In the genomic region with DNA sequence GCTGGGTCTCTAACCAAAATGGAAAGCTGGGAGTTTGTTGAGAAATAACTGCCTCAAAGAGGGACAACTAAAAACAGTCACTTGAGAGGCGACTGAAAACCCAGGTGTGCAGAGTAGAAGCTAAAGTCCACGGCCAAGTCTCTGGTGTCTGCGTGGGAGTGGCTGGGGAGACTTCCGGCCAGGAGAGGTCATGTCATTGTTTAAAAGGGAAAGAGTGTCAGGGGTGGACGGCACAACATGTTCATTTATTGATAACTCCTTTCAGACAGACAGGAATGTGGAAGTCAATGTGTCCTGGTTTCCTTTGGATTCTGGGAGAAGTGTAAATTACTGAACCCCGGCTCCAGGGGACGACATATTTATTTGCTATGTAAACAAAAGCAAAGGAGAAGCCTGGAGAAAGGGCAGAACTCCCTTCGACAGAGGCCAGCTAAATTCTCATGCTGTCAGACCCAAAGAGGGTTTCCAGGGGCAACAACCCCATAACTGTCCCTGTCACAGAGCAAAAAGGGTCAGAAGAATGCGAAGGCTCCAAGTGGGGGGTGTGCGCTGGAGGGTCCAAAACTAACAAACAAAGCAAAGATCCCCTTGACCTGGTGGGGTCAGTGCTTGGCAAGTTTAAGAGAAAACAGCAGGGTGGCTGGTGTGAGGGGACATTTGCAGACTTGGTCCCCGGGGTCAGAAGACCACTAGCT, we compare ENCODE assay signal across 14 mouse cellular contexts.
DNase-seq lines count a peak whose midpoint lies in the region; ATAC-seq lines count a peak whose summit lies in the region.
"Had no signal": no experiment of that assay in that cellular context is flagged by ENCODE, and none has a peak within 500 bp of the region (broad histone marks: within the 10 kb centered on the region; RNA-seq: fewer than 3 reads in every experiment).

No protein-coding gene starts in this region.

- ATAC-seq in hindbrain, embryonic 11.5 days (ENCODE audit: low FRiP score), result no peak
- ATAC-seq in hindbrain, embryonic 13.5 days (ENCODE audit: low FRiP score), result no peak
- ATAC-seq in midbrain, embryonic 16.5 days, result no peak
- ATAC-seq in forebrain, embryonic 14.5 days, result no peak
- no peak for ATAC-seq in forebrain, embryonic 15.5 days (replicated peaks)

- no peaks in the 10 kb centered on the region for H3K27me3 ChIP-seq in hindbrain, embryonic 11.5 days (ENCODE audit: control insufficient read depth, insufficient read depth, low read length)
- no peaks in the 10 kb centered on the region for H3K27me3 ChIP-seq in hindbrain, embryonic 13.5 days
- no peaks in the 10 kb centered on the region for H3K27me3 ChIP-seq in midbrain, embryonic 10.5 days (ENCODE audit: low read depth, poor library complexity, severe bottlenecking)
- no peaks in the 10 kb centered on the region for H3K27me3 ChIP-seq in midbrain, embryonic 16.5 days (ENCODE audit: control insufficient read depth, insufficient read depth, low read depth, low read length)
- no peaks in the 10 kb centered on the region for H3K27me3 ChIP-seq in forebrain, embryonic 14.5 days (replicated peaks; ENCODE audit: control insufficient read depth, insufficient read depth, low read length)
- H3K27me3 ChIP-seq in forebrain, embryonic 15.5 days, result no peaks in the 10 kb centered on the region
- H3K27me3 ChIP-seq: lung, embryonic 15.5 days; midbrain, embryonic 12.5 days; neural tube, embryonic 12.5 days had no signal

- 21% methylated on average over 11 of the region's 11 CpGs for WGBS in hindbrain, embryonic 11.5 days
- 16% methylated on average over 11 of the region's 11 CpGs for WGBS in hindbrain, embryonic 13.5 days
- 39% methylated on average over 11 of the region's 11 CpGs for WGBS in midbrain, embryonic 10.5 days
- WGBS in midbrain, embryonic 16.5 days, result 30% methylated on average over 11 of the region's 11 CpGs
- 67% methylated on average over 11 of the region's 11 CpGs for WGBS in forebrain, embryonic 14.5 days
- 61% methylated on average over 11 of the region's 11 CpGs for WGBS in forebrain, embryonic 15.5 days

- no peaks in the 10 kb centered on the region for H3K36me3 ChIP-seq in hindbrain, embryonic 11.5 days (ENCODE audit: control insufficient read depth, insufficient read depth, low read length)
- peaks cover 9% of the 10 kb centered on the region; the same call in 1 of the 2 replicates for H3K36me3 ChIP-seq in hindbrain, embryonic 13.5 days
- H3K36me3 ChIP-seq in midbrain, embryonic 10.5 days, result peaks cover 25% of the 10 kb centered on the region
- no peaks in the 10 kb centered on the region for H3K36me3 ChIP-seq in midbrain, embryonic 16.5 days (ENCODE audit: control insufficient read depth, insufficient read depth, low read length)
- H3K36me3 ChIP-seq in forebrain, embryonic 14.5 days (ENCODE audit: control insufficient read depth, insufficient read depth, low read length), result 0 out of 2 replicates have a peak, but pooled peaks cover 4% of the 10 kb centered on the region
- H3K36me3 ChIP-seq in forebrain, embryonic 15.5 days, result no peaks in the 10 kb centered on the region

- H3K9me3 ChIP-seq in hindbrain, embryonic 11.5 days (ENCODE audit: control insufficient read depth, low read length), result no peaks in the 10 kb centered on the region
- no peaks in the 10 kb centered on the region for H3K9me3 ChIP-seq in hindbrain, embryonic 13.5 days
- H3K9me3 ChIP-seq in midbrain, embryonic 10.5 days (replicated peaks), result no peaks in the 10 kb centered on the region
- H3K9me3 ChIP-seq in midbrain, embryonic 16.5 days (replicated peaks; ENCODE audit: control insufficient read depth, low read length, poor library complexity, severe bottlenecking), result no peaks in the 10 kb centered on the region
- no peaks in the 10 kb centered on the region for H3K9me3 ChIP-seq in forebrain, embryonic 14.5 days (replicated peaks; ENCODE audit: control insufficient read depth, low read length)
- H3K9me3 ChIP-seq in forebrain, embryonic 15.5 days, result no peaks in the 10 kb centered on the region
- H3K9me3 ChIP-seq: lung, embryonic 15.5 days; midbrain, embryonic 12.5 days; neural tube, embryonic 12.5 days had no signal

- H3K9ac ChIP-seq in hindbrain, embryonic 11.5 days (ENCODE audit: low read depth, low read length), result no peak overlapping the region
- H3K9ac ChIP-seq in hindbrain, embryonic 13.5 days, result no peak overlapping the region
- H3K9ac ChIP-seq in midbrain, embryonic 16.5 days (ENCODE audit: low read depth, low read length), result no peak overlapping the region
- H3K9ac ChIP-seq in forebrain, embryonic 14.5 days (ENCODE audit: low read length), result no peak overlapping the region
- H3K9ac ChIP-seq in forebrain, embryonic 15.5 days (replicated peaks), result no peak overlapping the region
- H3K9ac ChIP-seq: lung, embryonic 15.5 days; midbrain, embryonic 12.5 days; neural tube, embryonic 12.5 days had no signal

- no peaks in the 10 kb centered on the region; the same call in 1 of the 2 replicates for H3K4me1 ChIP-seq in hindbrain, embryonic 11.5 days (replicated peaks; ENCODE audit: control insufficient read depth, insufficient read depth, low read length)
- H3K4me1 ChIP-seq in hindbrain, embryonic 13.5 days (replicated peaks), result peaks cover 10% of the 10 kb centered on the region
- H3K4me1 ChIP-seq in midbrain, embryonic 10.5 days, result peaks cover 34% of the 10 kb centered on the region
- H3K4me1 ChIP-seq in midbrain, embryonic 16.5 days (ENCODE audit: control insufficient read depth, insufficient read depth, low read length), result no peaks in the 10 kb centered on the region; the same call in 1 of the 2 replicates
- no peaks in the 10 kb centered on the region for H3K4me1 ChIP-seq in forebrain, embryonic 14.5 days (ENCODE audit: control insufficient read depth, insufficient read depth, low read length)
- H3K4me1 ChIP-seq in forebrain, embryonic 15.5 days, result 0 out of 2 replicates have a peak, but pooled peaks cover 3% of the 10 kb centered on the region

- DNase-seq in hindbrain, embryonic 11.5 days (ENCODE audit: low spot score), result peak; percentile 22
- DNase-seq in midbrain, embryonic 10.5 days (ENCODE audit: low spot score), result peak; percentile 64
- peak; percentile 72 for DNase-seq in kidney, postnatal 10 days
- DNase-seq in forebrain, embryonic 14.5 days (ENCODE audit: low spot score), result no peak
- DNase-seq in thymus, postnatal 4 days, result no peak
- DNase-seq: adrenal gland, postnatal 36 days; heart, postnatal 36 days had no signal

- H3K4me3 ChIP-seq in hindbrain, embryonic 11.5 days (ENCODE audit: low read depth, low read length), result no peak overlapping the region
- no peak overlapping the region for H3K4me3 ChIP-seq in hindbrain, embryonic 13.5 days
- no peak overlapping the region for H3K4me3 ChIP-seq in midbrain, embryonic 10.5 days
- H3K4me3 ChIP-seq in midbrain, embryonic 16.5 days (ENCODE audit: low read depth, low read length), result no peak overlapping the region
- no peak overlapping the region for H3K4me3 ChIP-seq in forebrain, embryonic 14.5 days (ENCODE audit: low read depth, low read length)
- no peak overlapping the region for H3K4me3 ChIP-seq in forebrain, embryonic 15.5 days
- H3K4me3 ChIP-seq: erythroblast, embryonic 14.5 days; lung, embryonic 15.5 days; midbrain, embryonic 12.5 days; neural tube, embryonic 12.5 days had no signal

- H3K27ac ChIP-seq in hindbrain, embryonic 11.5 days (ENCODE audit: low read depth, low read length), result 0 out of 2 replicates have a peak overlapping the region, but pooled peaks have one; percentile 30
- H3K27ac ChIP-seq in hindbrain, embryonic 13.5 days, result no peak overlapping the region
- H3K27ac ChIP-seq in midbrain, embryonic 10.5 days (replicated peaks), result peak overlapping the region; percentile 55
- no peak overlapping the region for H3K27ac ChIP-seq in midbrain, embryonic 16.5 days (ENCODE audit: low read length)
- H3K27ac ChIP-seq in forebrain, embryonic 14.5 days (ENCODE audit: low read depth, low read length), result no peak overlapping the region
- no peak overlapping the region for H3K27ac ChIP-seq in forebrain, embryonic 15.5 days (replicated peaks)
- H3K27ac ChIP-seq: lung, embryonic 15.5 days; midbrain, embryonic 12.5 days; neural tube, embryonic 12.5 days had no signal

- H3K4me2 ChIP-seq in hindbrain, embryonic 11.5 days (replicated peaks; ENCODE audit: low read depth, low read length), result no peak overlapping the region
- no peak overlapping the region for H3K4me2 ChIP-seq in hindbrain, embryonic 13.5 days
- H3K4me2 ChIP-seq in midbrain, embryonic 16.5 days (ENCODE audit: low read length), result no peak overlapping the region
- H3K4me2 ChIP-seq in forebrain, embryonic 14.5 days (ENCODE audit: low read length), result no peak overlapping the region
- no peak overlapping the region for H3K4me2 ChIP-seq in forebrain, embryonic 15.5 days (replicated peaks)
- H3K4me2 ChIP-seq: lung, embryonic 15.5 days; midbrain, embryonic 12.5 days; neural tube, embryonic 12.5 days had no signal

Comparison
In these comparisons a context has a peak if more than half of its experiments do, and no peak if none do; other contexts are left out.
1. H3K27ac ChIP-seq: peak in hindbrain, embryonic 11.5 days (single experiment) and midbrain, embryonic 10.5 days (single experiment); none in hindbrain, embryonic 13.5 days (single experiment), midbrain, embryonic 16.5 days (single experiment), forebrain, embryonic 14.5 days (single experiment) and forebrain, embryonic 15.5 days (single experiment).
2. DNase-seq: peak in hindbrain, embryonic 11.5 days (single experiment), midbrain, embryonic 10.5 days (single experiment) and kidney, postnatal 10 days (single experiment); none in forebrain, embryonic 14.5 days (single experiment) and thymus, postnatal 4 days (single experiment).